ENCODE assay signal across 10 mouse cellular contexts in the genomic region with DNA sequence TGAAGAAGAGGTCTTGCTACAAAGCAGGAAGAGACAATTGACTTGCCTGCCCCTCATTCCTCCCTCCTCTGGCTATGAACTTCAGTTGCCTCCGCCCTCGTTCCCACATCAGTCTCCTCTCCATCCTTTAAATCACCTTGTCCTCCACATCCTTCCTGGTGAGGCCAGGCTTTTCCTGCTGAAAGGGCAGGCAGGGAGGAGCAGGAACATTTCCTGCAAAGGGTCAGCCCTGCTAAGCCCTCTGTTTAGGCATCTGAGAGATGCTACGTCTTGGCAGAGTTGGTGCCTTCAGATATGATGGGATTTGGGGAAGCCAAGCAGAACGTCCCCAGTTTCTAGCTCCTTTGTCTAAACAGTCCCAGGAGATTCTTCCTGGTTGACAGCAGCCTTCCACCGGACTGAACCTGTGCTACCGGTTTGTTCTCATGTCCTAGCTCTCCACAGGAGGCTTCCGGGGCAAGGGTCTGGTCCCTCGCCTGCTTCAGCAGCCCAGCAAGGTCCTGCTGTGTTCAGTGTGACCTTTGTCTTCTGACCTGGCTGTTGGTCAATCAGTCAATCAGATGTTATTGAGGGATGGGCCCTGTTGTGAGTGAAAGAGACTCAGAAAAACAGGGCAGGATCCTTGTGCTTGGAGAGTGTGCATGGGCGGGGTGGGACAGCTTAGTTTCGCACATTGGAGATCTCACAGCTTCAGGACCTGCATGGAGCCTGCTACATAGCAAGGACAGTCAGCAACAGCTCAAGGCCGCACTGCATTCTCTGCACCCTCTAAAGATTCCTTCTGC. TPM values are rescaled to one million over a fixed set of nuclear protein-coding genes. Genes with fewer than 3 reads are reported as not detected.
A peak's percentile ranks its signal among the peaks of the same experiment; 100 is the strongest.
DNase-seq lines count a peak whose midpoint lies in the region; ATAC-seq and TF ChIP-seq lines count a peak whose summit lies in the region.
"Had no signal": no experiment of that assay in that cellular context is flagged by ENCODE, and none has a peak within 500 bp of the region (broad histone marks: within the 10 kb centered on the region; RNA-seq: fewer than 3 reads in every experiment).

No protein-coding gene starts in this region.

- no peaks in the 10 kb centered on the region for H3K27me3 ChIP-seq in intestine, postnatal 0 days (replicated peaks; ENCODE audit: control insufficient read depth, insufficient read depth, low read length)
- no peaks in the 10 kb centered on the region for H3K27me3 ChIP-seq in stomach, postnatal 0 days (ENCODE audit: control insufficient read depth, insufficient read depth, low read length)

- TF ChIP-seq EP300 in stomach, postnatal 0 days (optimal IDR thresholded peaks at IDR 0.05), result no peak

- H3K36me3 ChIP-seq in intestine, postnatal 0 days (ENCODE audit: control insufficient read depth, insufficient read depth), result no peaks in the 10 kb centered on the region
- no peaks in the 10 kb centered on the region for H3K36me3 ChIP-seq in stomach, postnatal 0 days (ENCODE audit: control insufficient read depth, insufficient read depth, low read length)

- no peak overlapping the region for H3K4me2 ChIP-seq in intestine, postnatal 0 days (replicated peaks; ENCODE audit: low read depth)
- H3K4me2 ChIP-seq in stomach, postnatal 0 days (replicated peaks; ENCODE audit: low read depth), result no peak overlapping the region

- peak; percentile 80 for ATAC-seq in intestine, postnatal 0 days
- 0 out of 2 replicates have a peak, but pooled peaks have one; percentile 45 for ATAC-seq in stomach, postnatal 0 days (ENCODE audit: low FRiP score, low TSS enrichment)
- ATAC-seq: midbrain, embryonic 16.5 days had no signal

- no peak overlapping the region for H3K4me3 ChIP-seq in intestine, postnatal 0 days (ENCODE audit: low read depth, low read length)
- no peak overlapping the region for H3K4me3 ChIP-seq in stomach, postnatal 0 days (ENCODE audit: low read depth, low read length)
- H3K4me3 ChIP-seq: erythroblast, embryonic 14.5 days had no signal

- no peak overlapping the region for H3K9ac ChIP-seq in intestine, postnatal 0 days (ENCODE audit: low read depth, low read length)
- no peak overlapping the region for H3K9ac ChIP-seq in stomach, postnatal 0 days (ENCODE audit: low read length)

- no peak for TF ChIP-seq CTCF in intestine, postnatal 0 days (IDR thresholded peaks at IDR 0.05; ENCODE audit: low read depth)
- TF ChIP-seq CTCF in stomach, postnatal 0 days (IDR thresholded peaks at IDR 0.05; ENCODE audit: low read depth), result no peak

- H3K4me1 ChIP-seq in intestine, postnatal 0 days (replicated peaks; ENCODE audit: control insufficient read depth, insufficient read depth, low read length), result peaks cover 6% of the 10 kb centered on the region; the same call in 1 of the 2 replicates
- no peaks in the 10 kb centered on the region for H3K4me1 ChIP-seq in stomach, postnatal 0 days (replicated peaks; ENCODE audit: control insufficient read depth, insufficient read depth)

- intact Hi-C loops in left cerebral cortex, postnatal 36 days (cut with DNase I), result no loop called here

- H3K27ac ChIP-seq in intestine, postnatal 0 days (ENCODE audit: low read depth, low read length), result no peak overlapping the region
- no peak overlapping the region for H3K27ac ChIP-seq in stomach, postnatal 0 days (replicated peaks)

- H3K9me3 ChIP-seq in intestine, postnatal 0 days (ENCODE audit: control insufficient read depth), result no peaks in the 10 kb centered on the region
- H3K9me3 ChIP-seq in stomach, postnatal 0 days (ENCODE audit: control insufficient read depth, low read length), result no peaks in the 10 kb centered on the region

- DNase-seq in kidney, adult 11 months, result peak; percentile 23
- DNase-seq in kidney, postnatal 10 days, result no peak
- DNase-seq in liver, result peak; percentile 31
- DNase-seq in stomach, postnatal 0 days (ENCODE audit: low spot score), result peak; percentile 37
- no peak for DNase-seq in cerebellum, postnatal 4 days (ENCODE audit: low spot score in 2 of 2)
- DNase-seq in left cerebral cortex, postnatal 36 days (ENCODE audit: low spot score in 2 of 2), result no peak
- DNase-seq: lung, postnatal 36 days had no signal

- 33% methylated on average over 11 of the region's 11 CpGs for WGBS in intestine, postnatal 0 days
- 40% methylated on average over 11 of the region's 11 CpGs for WGBS in stomach, postnatal 0 days

RNA-seq across cellular contexts. Expression of a gene that starts 38.9 kb away (rescaled TPM):
- polyA plus RNA-seq in intestine, postnatal 0 days (2015; fragmentation: Nextera tagmentation; extraction: Ambion mirVana), result 5.0 and 6.7 TPM in 2 replicates
- polyA plus RNA-seq in stomach, postnatal 0 days (2015; fragmentation: Nextera tagmentation; extraction: Ambion mirVana), result 6.5 and 11.1 TPM in 2 replicates
- 1 to 10 TPM in 1 of 2 experiments, under 1 TPM in 1; 0.68 to 1.2 TPM for total RNA-seq in left cerebral cortex, postnatal 36 days (2021)

Comparison
In these comparisons a context has a peak if more than half of its experiments do, and no peak if none do; other contexts are left out.
1. DNase-seq: peak in kidney, adult 11 months (single experiment), liver (single experiment) and stomach, postnatal 0 days (single experiment); none in kidney, postnatal 10 days (single experiment), cerebellum, postnatal 4 days (0 of 2) and left cerebral cortex, postnatal 36 days (0 of 2).